Mouse (Mus musculus): ENCODE results near the gene Gm17689. TPM values are rescaled to one million over a fixed set of nuclear protein-coding genes. Genes with fewer than 3 reads are reported as not detected.

The Gm17689 gene
- not detected in 2 replicates for polyA plus RNA-seq (2016; fragmentation: Nextera tagmentation; extraction: Ambion mirVana)

- Histone ChIP-seq H3K36me3 (no peaks in the 10 kb centered on the region), H3K4me1 (replicated peaks) (no peaks in the 10 kb centered on the region), H3K9me3 (peaks cover 32% of the 10 kb centered on the region), H3K27me3 (ENCODE audit: insufficient read depth, poor library complexity, severe bottlenecking) (no peaks in the 10 kb centered on the region), H3K27ac (no peak within 1 kb of the TSS), H3K4me3 (no peak within 1 kb of the TSS)
- no peak for DNase-seq (ENCODE audit: low spot score)
- 83% methylated on average over 1 of the region's 1 CpGs for WGBS
Observed at GRCm38 (mm10) chr9:36582535-36582934, at the start of gene Gm17689. Gene Gm17689, minus strand, starts transcription at chr9:36582635.

GRCm38 (mm10) chr9:36541863-36542262 lies 40.6 kb downstream of the Gm17689 start, which contains the start of gene Gm5615:
Gene Gm5615, minus strand, starts transcription at chr9:36541963.
- WGBS = 92% methylated on average over 2 of the region's 2 CpGs

More at GRCm38 (mm10) chr9:36541863-36542262, 40.6 kb downstream of the Gm17689 start, which contains the start of gene Gm5615:
- Histone ChIP-seq H3K27me3 (ENCODE audit: insufficient read depth, poor library complexity, severe bottlenecking) (no peaks in the 10 kb centered on the region), H3K9me3 (peaks cover 20% of the 10 kb centered on the region), H3K36me3 (no peaks in the 10 kb centered on the region), H3K4me3 (no peak within 1 kb of the TSS), H3K4me1 (replicated peaks) (no peaks in the 10 kb centered on the region), H3K27ac (no peak within 1 kb of the TSS)
- DNase-seq (ENCODE audit: low spot score) = no peak

Other genes starting within 250 kb of the Gm17689 start
- gene Gm7257, start 150.8 kb downstream of the Gm17689 start, polyA plus RNA-seq (2016; fragmentation: Nextera tagmentation; extraction: Ambion mirVana) = not detected in 2 replicates
- gene Gm9513, start 107.0 kb downstream of the Gm17689 start, polyA plus RNA-seq (2016; fragmentation: Nextera tagmentation; extraction: Ambion mirVana) = not detected in 2 replicates
- gene Gm5615, start 40.7 kb downstream of the Gm17689 start, polyA plus RNA-seq (2016; fragmentation: Nextera tagmentation; extraction: Ambion mirVana) = not detected in 2 replicates
- not detected in 2 replicates for gene A630095E13Rik, start 60.7 kb upstream of the Gm17689 start, polyA plus RNA-seq (2016; fragmentation: Nextera tagmentation; extraction: Ambion mirVana)
- not detected in 2 replicates for gene Acrv1, start 110.6 kb upstream of the Gm17689 start, polyA plus RNA-seq (2016; fragmentation: Nextera tagmentation; extraction: Ambion mirVana)
- gene Chek1, start 144.4 kb upstream of the Gm17689 start, polyA plus RNA-seq (2016; fragmentation: Nextera tagmentation; extraction: Ambion mirVana) = 33.9 and 50.4 TPM in 2 replicates
- 134 and 155 TPM in 2 replicates for gene Stt3a, start 185.0 kb upstream of the Gm17689 start, polyA plus RNA-seq (2016; fragmentation: Nextera tagmentation; extraction: Ambion mirVana)
- gene Ei24, start 214.8 kb upstream of the Gm17689 start, polyA plus RNA-seq (2016; fragmentation: Nextera tagmentation; extraction: Ambion mirVana) = 95.6 and 96.1 TPM in 2 replicates
- 189 and 312 TPM in 2 replicates for gene Fez1, start 239.2 kb upstream of the Gm17689 start, polyA plus RNA-seq (2016; fragmentation: Nextera tagmentation; extraction: Ambion mirVana)